Mouse (Mus musculus) C2C12 (cell line): ENCODE data around the gene Itih4. TPM values are rescaled to one million over a fixed set of nuclear protein-coding genes. Genes with fewer than 3 reads are reported as not detected.
A peak's percentile ranks its signal among the peaks of the same experiment; 100 is the strongest.

Experiments
- H3K27me3 ChIP-seq: one replicate; pipeline ENCODE4 v1.6.1; 2011; ENCODE audit not compliant: control insufficient read depth, insufficient read depth, insufficient read length
- H3K36me3 ChIP-seq: one replicate; pipeline ENCODE4 v1.6.1; 2011; ENCODE audit not compliant: control insufficient read depth, insufficient read depth
- H3K4me3 ChIP-seq: one replicate; pipeline ENCODE4 v1.5.1; 2011; ENCODE audit warnings: mild to moderate bottlenecking, control low read depth; ENCODE audit not compliant: poor library complexity, insufficient read depth, severe bottlenecking
- H3K79me2 ChIP-seq: one replicate; pipeline ENCODE4 v1.6.1; 2011; ENCODE audit not compliant: control insufficient read depth, insufficient read depth
- H3K79me3 ChIP-seq: one replicate; pipeline ENCODE4 v1.6.1; 2011; ENCODE audit warnings: low read depth, control low read depth
- H3ac ChIP-seq: one replicate; pipeline ENCODE3; 2011; ENCODE audit warnings: low read depth; ENCODE audit not compliant: control insufficient read depth, insufficient read length
- CEBPB ChIP-seq: IDR thresholded peaks from one replicate; pipeline ENCODE4 v1.6.1; 2011; ENCODE audit warnings: low read depth, mild to moderate bottlenecking, control low read depth, moderate library complexity
- CTCF ChIP-seq: IDR thresholded peaks from one replicate; pipeline ENCODE4 v1.5.1; 2011; ENCODE audit not compliant: control insufficient read depth, insufficient read depth, insufficient read length
- FOSL1 ChIP-seq: IDR thresholded peaks from one replicate; pipeline ENCODE4 v1.8.0; 2011; ENCODE audit warnings: mild to moderate bottlenecking, low read length; ENCODE audit not compliant: poor library complexity, insufficient read depth, severe bottlenecking
- MAX ChIP-seq: IDR thresholded peaks from one replicate; pipeline ENCODE4 v1.6.1; 2011; ENCODE audit warnings: mild to moderate bottlenecking, control low read depth
- MYOD1 ChIP-seq: IDR thresholded peaks from one replicate; pipeline ENCODE4 v1.6.1; 2011; ENCODE audit warnings: low read depth; ENCODE audit not compliant: control insufficient read depth, insufficient read length
- MYOG ChIP-seq: IDR thresholded peaks from one replicate; pipeline ENCODE4 v1.6.1; 2011; ENCODE audit not compliant: control insufficient read depth, insufficient read length; ENCODE audit errors: extremely low read depth
- USF1 ChIP-seq: IDR thresholded peaks from one replicate; pipeline ENCODE4 v1.6.1; 2011; ENCODE audit warnings: low read depth, mild to moderate bottlenecking, control low read depth, moderate library complexity
- polyA plus RNA-seq: library from polyadenylated mRNA; unstranded; fragments of >200 nt; fragmentation: generic; extraction: Trizol; gene quantifications from one replicate; pipeline ENCODE4 v1.2.1, GENCODE M21; 2012; ENCODE audit warnings: missing spikeins

The Itih4 gene
- polyA plus RNA-seq, 1 experiment, result 0.11 TPM

DNA sequence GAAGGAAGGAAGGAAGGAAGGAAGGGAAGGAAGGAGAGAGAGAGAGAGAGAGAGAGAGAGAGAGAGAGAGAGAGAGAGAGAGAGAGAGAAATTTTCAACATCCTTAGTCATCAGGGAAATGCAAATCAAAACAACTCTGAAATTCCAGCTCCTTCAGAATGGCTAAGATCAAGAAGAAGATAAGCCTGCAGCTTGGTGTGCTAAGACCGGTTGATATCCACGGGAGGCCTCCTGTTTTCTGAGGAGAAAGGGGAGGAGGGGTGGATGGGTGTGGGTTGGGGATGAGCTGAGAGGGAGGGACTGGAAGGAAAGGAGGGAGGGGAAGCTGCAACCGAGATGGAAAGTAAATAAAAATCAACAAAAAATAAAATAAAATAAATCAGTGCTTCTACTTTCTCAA, 978 bp upstream of the Itih4 start:
- no peak overlapping the region for H3ac ChIP-seq
- H3K79me2 ChIP-seq, result no peaks in the 10 kb centered on the region
- no peaks in the 10 kb centered on the region for H3K79me3 ChIP-seq
- no peak overlapping the region for H3K4me3 ChIP-seq
- TF ChIP-seq MYOD1 (no peak), MAX (no peak), CEBPB (no peak), FOSL1 (no peak), CTCF (no peak), USF1 (no peak), MYOG (no peak)
- no peaks in the 10 kb centered on the region for H3K27me3 ChIP-seq
- H3K36me3 ChIP-seq, result no peaks in the 10 kb centered on the region

DNA sequence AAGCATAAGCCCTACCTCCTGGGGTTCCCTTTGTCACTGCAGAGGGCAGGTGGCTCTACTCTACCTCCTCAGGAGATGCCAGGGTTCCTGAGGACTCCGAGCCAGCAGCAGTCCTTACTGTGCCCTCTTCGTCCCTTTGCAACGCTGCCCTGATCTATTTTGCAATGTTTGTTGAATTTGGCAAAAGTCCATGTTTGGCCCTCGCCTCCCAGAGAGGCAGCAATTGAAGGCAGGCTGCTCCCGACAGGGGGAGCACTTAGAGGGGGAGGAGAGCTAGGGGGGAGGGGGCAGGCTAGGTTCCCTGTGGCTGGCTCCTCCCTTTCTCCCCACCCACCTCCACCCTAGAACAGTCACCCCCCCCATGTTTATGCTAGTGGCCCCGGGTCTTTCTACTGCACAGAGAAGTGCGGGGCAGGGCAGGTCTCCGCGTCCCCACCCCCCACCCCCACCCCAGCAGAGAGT, 2.0 kb downstream of the Itih4 start:
- Histone ChIP-seq H3K27me3 (no peaks in the 10 kb centered on the region), H3K79me3 (no peaks in the 10 kb centered on the region), H3K79me2 (no peaks in the 10 kb centered on the region), H3K4me3 (no peak overlapping the region), H3ac (no peak overlapping the region), H3K36me3 (no peaks in the 10 kb centered on the region)
- TF ChIP-seq MYOD1, result no peak
- TF ChIP-seq FOSL1, result no peak
- no peak for TF ChIP-seq CTCF
- TF ChIP-seq USF1, result no peak
- TF ChIP-seq CEBPB, result peak; percentile 26

DNA sequence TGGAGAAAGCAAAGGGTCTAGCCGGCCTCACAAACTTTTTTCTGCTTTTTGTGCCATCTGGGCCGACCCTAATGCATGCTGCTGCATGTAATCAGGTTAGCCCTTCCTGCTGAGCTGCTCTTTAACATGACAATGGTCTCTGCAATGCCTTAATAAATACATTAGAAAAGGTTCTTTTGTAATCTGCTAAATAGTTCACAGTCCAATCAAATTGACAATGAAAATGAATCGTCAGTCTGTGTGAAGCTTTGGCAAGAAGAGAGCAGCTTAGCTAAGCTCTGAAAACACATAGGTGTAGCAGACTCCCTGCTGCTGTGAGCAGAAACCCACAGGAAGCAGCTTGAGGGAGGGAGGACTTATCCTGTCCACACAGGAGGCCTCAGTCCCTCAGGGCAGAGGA, 13.7 kb downstream of the Itih4 start:
- no peak overlapping the region for H3ac ChIP-seq
- no peak for TF ChIP-seq MYOG
- no peak for TF ChIP-seq FOSL1
- TF ChIP-seq MYOD1, result no peak
- TF ChIP-seq CTCF, result no peak
- no peak for TF ChIP-seq USF1
- TF ChIP-seq CEBPB, result no peak
- TF ChIP-seq MAX, result no peak
- H3K4me3 ChIP-seq, result no peak overlapping the region

DNA sequence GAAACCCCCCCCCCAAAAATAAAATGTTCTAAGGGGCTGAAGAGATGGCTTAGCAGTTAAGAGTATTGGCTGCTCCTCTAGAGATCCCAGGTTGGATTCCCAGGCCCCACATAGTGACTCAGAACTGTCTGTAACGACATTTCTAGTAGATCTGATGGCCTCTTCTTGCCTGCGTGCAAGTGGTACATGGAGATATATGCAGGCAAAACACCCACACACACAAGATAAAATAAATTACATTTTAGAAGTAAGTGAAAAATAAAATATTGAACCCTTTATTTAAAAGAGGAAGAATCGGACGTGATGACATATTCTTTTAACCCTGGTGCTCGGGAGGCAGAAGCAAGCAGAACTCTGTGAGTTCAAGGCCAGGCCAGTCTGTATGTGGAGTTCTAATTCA, 16.4 kb downstream of the Itih4 start:
- no peaks in the 10 kb centered on the region for H3K36me3 ChIP-seq
- no peaks in the 10 kb centered on the region for H3K27me3 ChIP-seq
- no peak overlapping the region for H3K4me3 ChIP-seq
- H3K79me3 ChIP-seq, result no peaks in the 10 kb centered on the region
- no peak for TF ChIP-seq CTCF
- TF ChIP-seq USF1, result no peak
- no peak for TF ChIP-seq MYOG
- no peak for TF ChIP-seq MYOD1
- TF ChIP-seq FOSL1, result no peak
- TF ChIP-seq CEBPB, result no peak
- TF ChIP-seq MAX, result no peak
- H3K79me2 ChIP-seq, result no peaks in the 10 kb centered on the region
- no peak overlapping the region for H3ac ChIP-seq

More for the DNA sequence above, 13.7 kb downstream of the Itih4 start:
- Histone ChIP-seq H3K27me3 (no peaks in the 10 kb centered on the region), H3K36me3 (no peaks in the 10 kb centered on the region), H3K79me3 (no peaks in the 10 kb centered on the region), H3K79me2 (no peaks in the 10 kb centered on the region)

DNA sequence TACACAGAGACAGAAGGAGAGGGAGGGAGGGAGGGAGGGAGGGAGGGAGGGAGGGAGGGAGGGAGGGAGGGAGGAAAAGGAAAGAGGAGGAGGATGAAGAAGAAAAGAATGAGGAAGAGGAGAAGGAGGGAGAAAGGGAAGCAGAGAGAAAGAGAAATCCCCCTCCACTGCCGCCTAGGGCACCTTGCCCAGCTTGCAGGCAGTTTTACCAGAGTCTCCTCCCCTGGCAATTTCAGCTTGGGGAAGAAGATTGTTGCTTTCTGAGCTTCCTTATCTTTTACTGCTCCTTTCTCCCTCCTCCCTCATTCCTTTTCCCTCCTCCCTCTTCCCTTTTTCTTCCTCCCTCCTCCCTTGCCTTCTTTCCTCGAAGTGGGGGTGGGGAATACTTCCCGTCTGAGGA, 16.8 kb downstream of the Itih4 start:
- TF ChIP-seq FOSL1, result no peak
- no peak for TF ChIP-seq MYOG
- no peak for TF ChIP-seq MYOD1
- no peak for TF ChIP-seq MAX
- TF ChIP-seq USF1, result no peak
- TF ChIP-seq CEBPB, result no peak
- no peak for TF ChIP-seq CTCF
- Histone ChIP-seq H3K36me3 (no peaks in the 10 kb centered on the region), H3ac (no peak overlapping the region), H3K27me3 (no peaks in the 10 kb centered on the region), H3K4me3 (no peak overlapping the region), H3K79me3 (no peaks in the 10 kb centered on the region), H3K79me2 (no peaks in the 10 kb centered on the region)

DNA sequence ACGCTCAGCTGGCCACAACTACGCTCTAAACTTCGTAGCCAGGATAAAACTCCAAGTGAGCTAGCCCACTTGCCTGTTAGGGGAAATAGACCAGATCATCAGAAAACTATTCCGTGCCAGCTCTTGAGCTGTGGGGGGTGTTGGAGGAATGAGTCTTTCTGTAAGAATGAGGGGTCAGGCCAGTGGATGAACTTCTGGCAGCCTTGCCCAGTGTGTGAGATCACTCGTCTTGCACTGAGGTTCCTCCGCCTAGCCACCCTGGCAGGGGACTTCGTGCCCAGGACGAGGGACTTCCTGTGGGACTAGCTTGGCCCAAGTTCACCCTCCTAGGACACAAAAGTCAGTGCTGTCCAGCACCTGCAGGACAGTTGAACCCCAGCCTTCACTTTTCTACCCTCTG, 18.0 kb downstream of the Itih4 start:
- H3K27me3 ChIP-seq, result no peaks in the 10 kb centered on the region
- no peaks in the 10 kb centered on the region for H3K79me3 ChIP-seq
- H3ac ChIP-seq, result no peak overlapping the region
- no peaks in the 10 kb centered on the region for H3K36me3 ChIP-seq
- no peak overlapping the region for H3K4me3 ChIP-seq
- TF ChIP-seq CTCF, result no peak
- TF ChIP-seq FOSL1, result no peak
- no peak for TF ChIP-seq CEBPB
- no peaks in the 10 kb centered on the region for H3K79me2 ChIP-seq

DNA sequence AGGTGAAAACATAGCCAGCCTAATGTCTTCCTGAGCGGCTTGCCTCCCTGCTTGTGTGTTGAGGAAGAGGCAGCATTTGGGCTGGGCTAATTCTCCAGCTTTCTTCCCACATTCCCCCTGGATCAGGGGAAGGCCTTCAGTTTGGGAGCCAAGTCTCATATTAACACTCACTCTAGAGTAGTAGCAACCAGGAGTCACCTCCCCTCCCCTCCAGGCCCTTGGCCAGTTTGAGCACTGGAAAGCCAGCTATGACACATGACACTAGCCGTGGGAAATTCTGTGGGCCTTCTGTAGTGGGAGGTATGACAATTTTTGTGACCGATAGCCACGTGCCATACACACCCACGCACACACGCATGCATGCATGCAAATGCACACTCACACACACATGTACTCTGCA, 19.7 kb downstream of the Itih4 start:
- Histone ChIP-seq H3K27me3 (no peaks in the 10 kb centered on the region), H3ac (no peak overlapping the region), H3K79me3 (no peaks in the 10 kb centered on the region), H3K36me3 (no peaks in the 10 kb centered on the region), H3K4me3 (no peak overlapping the region), H3K79me2 (no peaks in the 10 kb centered on the region)
- TF ChIP-seq MYOD1 (no peak), CEBPB (no peak), MAX (no peak), FOSL1 (no peak), CTCF (no peak), USF1 (no peak), MYOG (no peak)
